Mouse (Mus musculus): ENCODE results near the gene Slc4a8. TPM values are rescaled to one million over a fixed set of nuclear protein-coding genes. Genes with fewer than 3 reads are reported as not detected.
"Not testable (repeated sequence)": the region's sequence is repeated elsewhere in the genome, so short reads cannot be mapped to it uniquely, and the experiment has no call there.

Slc4a8 gene
- total RNA-seq, 2 experiments from 2014 or later, result 0.83 to 2.1 TPM

DNA sequence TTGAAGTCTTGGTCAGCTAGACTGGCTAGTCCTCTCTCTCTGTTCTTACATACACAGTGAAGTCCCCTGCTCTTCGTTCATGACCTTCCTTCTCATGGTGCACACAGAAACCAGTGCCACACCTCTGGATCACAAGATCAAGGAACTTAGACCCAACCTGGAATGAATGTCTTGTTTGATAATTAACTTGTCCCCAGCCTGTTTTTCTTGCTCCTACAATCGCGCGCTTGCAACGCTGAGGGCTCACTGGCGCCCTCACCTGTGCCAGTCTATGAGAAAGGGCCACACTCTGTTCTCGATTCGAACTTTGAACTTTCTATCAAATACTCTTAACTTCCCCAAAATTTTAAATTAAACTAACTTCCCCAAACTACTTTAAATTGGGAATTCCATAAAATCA, 60.3 kb downstream of the Slc4a8 start:
- ATAC-seq (replicated peaks; ENCODE audit: low FRiP score, poor library complexity, severe bottlenecking), result no peak

DNA sequence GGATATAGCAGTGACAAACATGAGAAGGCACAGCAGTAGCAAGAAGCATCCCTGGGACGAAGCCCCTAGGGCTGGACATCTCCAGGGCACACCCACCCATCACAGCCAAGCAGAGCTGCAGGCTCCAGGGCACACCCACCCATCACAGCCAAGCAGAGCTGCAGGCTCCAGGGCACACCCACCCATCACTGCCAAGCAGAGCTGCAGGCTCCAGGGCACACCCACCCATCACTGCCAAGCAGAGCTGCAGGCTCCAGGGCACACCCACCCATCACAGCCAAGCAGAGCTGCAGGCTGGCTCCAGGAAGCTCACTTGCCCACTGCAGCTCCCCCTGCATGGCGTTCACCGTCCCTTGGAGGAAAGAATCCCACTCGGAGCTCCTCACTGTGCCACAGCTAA, 60.8 kb downstream of the Slc4a8 start:
- not testable (repeated sequence) for ATAC-seq (replicated peaks; ENCODE audit: low FRiP score, poor library complexity, severe bottlenecking)

DNA sequence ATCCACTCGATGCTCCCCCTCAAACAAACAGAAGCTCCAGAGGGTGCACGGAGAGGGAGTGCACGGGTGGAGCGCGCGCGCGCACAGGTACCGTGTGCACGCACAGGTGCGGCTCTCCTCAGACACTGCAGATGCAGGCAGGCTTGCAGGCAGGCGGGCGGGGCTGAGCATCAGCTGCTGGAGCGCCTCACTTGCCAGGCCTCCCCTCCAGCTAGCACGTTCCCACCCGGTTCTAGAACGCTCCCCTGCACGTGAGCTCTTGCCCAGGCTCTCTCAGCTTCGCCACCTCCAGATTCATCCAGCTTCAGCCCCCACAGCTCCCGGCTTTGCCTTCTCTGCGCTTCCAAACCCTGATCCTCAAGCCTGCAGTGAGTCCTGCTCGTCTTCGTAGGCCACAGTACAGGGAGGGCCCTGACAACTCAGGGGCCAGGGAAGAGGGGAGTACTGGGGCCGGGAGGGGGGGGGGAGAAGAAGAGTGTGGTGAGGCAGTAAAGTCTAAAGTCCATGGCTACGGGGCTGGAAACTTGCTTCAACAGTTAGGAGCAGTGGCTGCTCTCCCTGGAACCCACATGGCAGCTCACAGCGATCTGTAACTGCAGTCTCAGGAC, 63.8 kb downstream of the Slc4a8 start:
- ATAC-seq (replicated peaks; ENCODE audit: low FRiP score, poor library complexity, severe bottlenecking), result no peak

DNA sequence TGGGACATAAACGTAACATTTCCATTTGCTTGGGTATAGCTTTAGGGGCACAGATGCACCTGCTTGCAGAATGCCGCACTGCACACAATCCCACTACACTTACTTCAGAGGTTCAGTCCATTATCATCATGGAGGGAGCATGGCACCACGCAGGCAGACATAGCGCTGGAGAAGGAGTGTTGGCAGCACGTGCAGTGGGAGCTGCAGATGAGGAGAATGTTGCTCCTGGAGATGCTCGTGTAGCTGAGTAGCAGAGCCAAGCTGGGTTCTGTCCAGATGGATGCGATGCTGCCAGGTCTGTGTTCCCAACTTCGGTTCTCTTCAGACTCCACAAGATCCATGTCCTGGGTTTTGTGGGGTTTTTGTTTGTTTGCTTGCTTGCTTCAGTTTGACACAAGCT, 64.5 kb downstream of the Slc4a8 start:
- no peak for ATAC-seq (replicated peaks; ENCODE audit: low FRiP score, poor library complexity, severe bottlenecking)

DNA sequence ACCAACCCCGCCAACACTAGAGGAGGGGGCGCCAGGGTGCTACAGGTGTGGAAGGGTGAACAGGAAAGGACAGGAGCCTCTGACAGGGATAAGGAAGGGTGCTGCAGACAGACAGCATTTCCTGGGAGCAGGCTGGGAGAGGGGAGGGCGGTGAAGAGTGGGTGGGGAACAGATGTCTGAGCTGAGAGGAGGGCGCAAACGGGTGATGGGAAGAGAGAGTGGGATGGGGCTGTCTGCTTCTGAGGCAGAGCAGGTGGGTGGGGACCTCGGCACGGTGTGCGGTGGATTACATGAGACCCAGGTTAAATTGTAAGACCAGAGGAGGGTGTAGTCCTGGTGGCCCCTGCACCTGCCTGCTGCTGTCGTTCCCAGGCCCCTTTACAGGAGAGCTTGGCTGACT, 68.2 kb downstream of the Slc4a8 start:
- ATAC-seq (replicated peaks; ENCODE audit: low FRiP score, poor library complexity, severe bottlenecking), result no peak

DNA sequence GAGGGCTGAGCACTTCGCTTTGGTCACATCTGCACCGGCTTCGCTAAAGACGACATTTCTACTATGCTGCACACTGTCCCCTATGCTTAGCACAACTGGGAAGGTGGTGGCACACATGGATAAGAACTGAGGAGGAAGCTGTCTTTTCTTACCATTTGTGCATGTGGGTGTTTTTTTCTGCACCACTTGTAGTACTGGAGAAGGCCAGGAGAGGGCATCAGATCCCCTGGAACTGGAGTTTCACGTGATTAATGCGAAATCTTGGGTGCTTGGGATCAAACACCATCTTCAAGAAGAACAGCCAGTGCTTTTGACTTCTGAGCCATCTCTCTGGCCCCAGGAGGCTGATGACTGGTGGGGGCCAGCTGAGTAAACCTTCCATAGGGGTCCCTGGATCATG, 69.1 kb downstream of the Slc4a8 start:
- ATAC-seq (replicated peaks; ENCODE audit: low FRiP score, poor library complexity, severe bottlenecking), result no peak

DNA sequence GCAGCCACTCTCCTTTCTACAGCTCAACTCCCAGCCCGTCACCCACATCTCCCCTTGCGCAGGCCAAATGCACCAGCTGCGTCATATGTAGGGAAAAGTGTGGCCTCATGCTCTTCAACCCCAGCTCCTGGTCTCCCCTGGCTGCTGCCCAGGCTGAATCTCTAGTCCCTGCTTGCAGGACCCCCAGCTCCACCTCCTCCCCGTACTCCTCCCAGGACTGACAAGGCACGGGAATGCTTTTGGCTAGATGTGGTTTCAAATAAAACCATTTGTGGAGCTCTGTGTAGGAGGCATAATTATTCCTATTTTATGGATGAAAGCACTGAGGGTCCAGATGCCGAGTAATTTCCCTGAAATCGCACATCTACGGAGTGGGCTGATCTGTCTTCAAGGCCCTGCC, 70.6 kb downstream of the Slc4a8 start:
- no peak for ATAC-seq (replicated peaks; ENCODE audit: low FRiP score, poor library complexity, severe bottlenecking)

DNA sequence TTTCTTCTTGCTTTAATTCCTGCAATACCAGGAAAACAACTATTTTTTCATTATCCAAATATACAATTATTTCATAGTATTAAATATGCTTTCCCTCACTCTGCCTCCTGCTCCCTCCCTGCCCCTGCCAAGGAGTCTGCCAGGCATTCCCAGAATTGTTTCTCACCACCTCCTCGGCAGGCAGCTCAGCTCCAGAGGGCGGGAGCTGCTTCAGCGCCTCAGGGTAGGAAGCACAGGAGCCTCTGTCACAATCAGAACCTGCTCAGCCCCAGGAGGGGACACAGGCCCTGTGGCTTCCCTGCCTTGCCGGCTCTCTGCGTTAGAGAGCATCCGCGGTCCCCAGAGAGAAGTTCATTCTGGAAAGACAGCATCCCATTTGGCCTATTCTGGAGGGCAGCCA, 71.2 kb downstream of the Slc4a8 start:
- ATAC-seq (replicated peaks; ENCODE audit: low FRiP score, poor library complexity, severe bottlenecking), result no peak

DNA sequence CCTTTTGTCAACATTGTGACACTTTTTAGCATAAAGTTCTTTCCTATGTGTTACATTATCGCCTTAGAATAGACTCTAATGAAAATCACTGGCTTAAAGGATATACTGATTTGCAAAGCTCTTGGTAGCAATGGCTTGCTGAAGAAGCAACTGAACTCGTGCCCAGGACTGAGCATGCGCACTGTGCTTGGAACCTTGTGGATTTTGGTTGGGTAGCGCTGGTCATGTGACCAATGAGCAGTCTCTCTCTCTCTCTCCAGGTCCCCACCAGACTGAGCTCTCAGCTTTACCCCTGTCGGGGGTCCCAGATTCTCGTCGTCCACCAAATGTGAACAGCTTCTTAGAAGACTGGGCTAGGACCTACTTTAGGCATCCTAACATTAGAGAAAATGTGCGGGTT, 75.2 kb downstream of the Slc4a8 start:
- ATAC-seq (replicated peaks; ENCODE audit: low FRiP score, poor library complexity, severe bottlenecking), result no peak

DNA sequence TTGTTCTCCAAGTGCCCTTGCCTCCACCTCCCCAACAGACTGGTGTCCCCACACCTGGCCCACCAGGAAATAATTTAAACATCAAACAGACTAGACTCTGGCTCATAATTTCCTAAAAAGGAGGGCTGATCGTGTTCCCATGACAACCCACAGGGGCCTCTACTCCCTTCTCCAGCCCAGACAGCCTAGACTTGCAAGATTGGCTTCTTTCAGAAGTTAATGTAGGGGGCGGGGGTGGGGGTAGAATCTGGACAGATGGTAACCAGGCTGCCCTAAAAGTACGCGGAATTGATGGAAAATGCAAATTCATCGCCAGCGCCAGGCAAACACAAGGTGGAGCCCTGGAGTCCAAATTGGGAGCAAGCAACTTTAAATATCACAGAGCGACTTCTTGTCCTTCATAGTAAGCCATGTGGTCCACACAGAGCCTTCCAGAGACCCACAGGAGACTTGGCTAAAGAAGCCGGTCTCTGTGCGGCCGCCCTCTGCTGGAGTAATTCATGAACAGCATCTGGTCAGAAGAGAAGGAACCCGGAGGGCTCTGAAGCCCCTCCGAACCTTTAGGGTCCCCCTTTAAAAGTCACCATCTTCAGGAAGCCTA, 77.2 kb downstream of the Slc4a8 start:
- no peak for ATAC-seq (replicated peaks; ENCODE audit: low FRiP score, poor library complexity, severe bottlenecking)

DNA sequence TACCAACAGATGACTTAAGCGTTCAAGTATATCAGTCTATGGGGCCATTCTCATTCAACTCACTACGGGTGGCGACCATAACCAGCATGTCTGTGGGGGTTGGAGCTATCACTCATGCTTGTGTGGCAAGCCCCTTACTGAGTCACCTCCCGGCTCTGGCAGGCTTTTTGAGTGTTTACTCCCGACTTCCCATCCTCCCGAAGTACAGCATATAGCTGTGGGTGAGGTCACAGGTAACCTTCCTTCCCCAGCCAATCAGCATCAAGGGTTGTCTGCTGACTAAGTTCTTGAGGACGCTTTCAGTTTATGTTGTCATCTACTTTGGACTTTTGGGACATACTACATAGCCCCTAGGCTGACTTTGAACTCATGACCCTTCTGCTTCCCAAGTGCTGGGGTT, 82.8 kb downstream of the Slc4a8 start:
- ATAC-seq (replicated peaks; ENCODE audit: low FRiP score, poor library complexity, severe bottlenecking), result no peak

DNA sequence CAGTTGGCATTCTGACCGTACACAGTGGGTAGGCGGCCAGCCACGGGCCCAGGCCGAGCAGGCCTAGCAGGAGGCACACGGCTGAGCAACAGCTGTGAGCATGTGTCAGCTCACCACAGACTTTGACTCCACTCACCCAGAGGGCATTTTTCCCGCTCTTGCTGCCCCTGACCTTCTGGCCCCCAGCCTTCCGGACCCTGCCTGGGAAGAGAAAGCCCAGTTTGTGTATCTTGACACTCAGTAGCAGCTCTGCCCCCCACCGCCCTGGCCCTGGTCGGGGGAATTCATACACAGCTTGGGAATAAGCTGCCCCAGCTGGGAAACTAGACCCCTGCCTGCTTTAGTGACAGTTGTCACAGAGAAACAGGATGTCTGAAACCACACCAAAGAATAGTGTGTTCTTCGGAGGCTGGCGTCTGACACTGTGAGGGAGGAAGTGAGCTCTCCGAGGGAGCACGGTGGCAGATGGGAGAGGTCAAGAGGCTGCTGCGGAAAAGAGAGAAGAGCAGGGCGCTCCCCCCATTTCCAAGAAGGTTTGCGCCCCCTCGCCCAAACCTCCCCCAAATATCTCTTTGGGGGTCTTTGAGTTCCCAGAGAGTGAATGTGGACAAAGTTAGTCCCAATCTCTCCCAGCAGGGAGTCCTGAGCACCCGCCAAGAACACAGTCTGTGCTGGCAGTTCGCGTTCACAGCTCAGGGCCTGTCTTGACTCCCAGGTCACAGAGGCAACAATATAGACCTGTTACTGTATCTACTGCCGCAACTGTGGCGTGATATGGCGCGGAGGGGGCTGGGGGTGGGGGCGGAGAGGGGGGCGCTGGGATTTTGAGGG, 83.7 kb downstream of the Slc4a8 start:
- ATAC-seq (replicated peaks; ENCODE audit: low FRiP score, poor library complexity, severe bottlenecking), result no peak

DNA sequence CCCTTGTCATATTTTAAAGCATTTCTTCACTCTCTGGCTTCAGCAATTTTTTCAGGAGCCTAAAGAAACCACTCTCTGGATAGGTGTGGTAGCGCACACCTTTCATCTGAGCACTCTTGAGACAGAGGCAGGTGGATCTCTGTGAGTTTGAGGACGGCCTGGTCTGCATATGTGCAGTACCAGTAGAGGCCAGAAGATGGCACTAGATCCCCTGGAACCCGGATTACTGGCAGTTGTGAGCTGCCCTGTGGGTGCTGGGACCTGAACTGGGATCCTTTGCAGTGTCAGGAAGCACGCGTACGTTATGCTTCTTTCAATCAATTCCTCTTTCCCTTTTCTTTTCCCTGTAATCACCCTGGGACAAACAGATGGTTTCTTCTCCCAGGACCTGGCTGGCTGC, 85.6 kb downstream of the Slc4a8 start:
- no peak for ATAC-seq (replicated peaks; ENCODE audit: low FRiP score, poor library complexity, severe bottlenecking)

DNA sequence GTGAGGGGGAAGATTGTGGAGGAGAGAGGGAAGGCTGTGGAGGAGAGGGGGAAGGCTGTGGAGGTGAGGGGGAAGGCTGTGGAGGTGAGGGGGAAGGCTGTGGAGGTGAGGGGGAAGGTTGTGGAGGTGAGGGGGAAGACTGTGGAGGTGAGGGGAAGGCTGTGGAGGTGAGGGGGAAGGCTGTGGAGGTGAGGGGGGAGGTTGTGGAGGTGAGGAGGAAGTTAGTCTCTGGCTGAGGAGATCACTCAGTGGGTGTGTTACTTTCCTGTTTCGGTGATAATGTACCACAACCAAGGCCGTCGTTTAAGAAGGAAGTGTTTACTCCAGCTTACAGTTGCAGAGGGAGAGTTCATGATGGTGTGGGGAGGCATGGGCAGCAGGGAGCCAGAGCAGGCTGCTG, 96.0 kb downstream of the Slc4a8 start:
- no peak for ATAC-seq (replicated peaks; ENCODE audit: low FRiP score, poor library complexity, severe bottlenecking)

DNA sequence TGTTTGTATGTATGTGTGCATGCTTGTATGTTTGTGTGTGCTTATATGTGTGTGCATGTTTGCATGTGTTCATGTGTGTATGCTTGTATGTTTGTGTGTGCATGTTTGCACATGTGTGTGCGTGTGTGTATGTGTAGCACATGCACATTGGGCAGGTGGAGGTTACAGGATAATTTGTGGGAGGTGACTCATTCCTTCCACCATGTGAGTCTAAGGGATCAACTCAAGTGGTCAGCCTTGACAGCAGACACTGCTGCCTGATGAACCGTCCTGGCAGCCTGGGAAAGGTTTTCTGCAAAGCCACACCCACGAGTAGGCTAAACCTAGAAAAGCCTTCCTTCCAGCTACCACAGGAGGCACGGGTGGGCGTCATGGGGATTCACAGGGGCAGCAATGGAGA, 99.3 kb downstream of the Slc4a8 start:
- no peak for ATAC-seq (replicated peaks; ENCODE audit: low FRiP score, poor library complexity, severe bottlenecking)

DNA sequence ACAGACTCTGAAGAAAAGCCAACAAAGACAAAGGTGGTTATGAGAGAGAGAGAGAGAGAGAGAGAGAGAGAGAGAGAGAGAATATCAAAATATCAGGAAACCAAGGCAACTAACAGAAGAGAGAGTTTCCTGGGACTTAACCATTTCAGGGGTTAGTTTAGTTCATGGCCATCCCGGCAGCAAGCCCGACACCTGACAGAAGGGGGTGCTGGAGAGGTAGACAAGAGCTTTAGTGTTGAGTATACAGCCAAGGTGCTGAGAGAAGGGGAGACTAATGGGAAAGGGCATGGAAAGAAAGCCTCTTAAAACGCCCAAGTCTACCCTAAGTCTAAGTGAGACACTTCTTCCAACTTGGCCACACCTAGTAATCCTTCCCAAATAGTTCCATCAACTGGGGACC, 104.0 kb downstream of the Slc4a8 start:
- ATAC-seq (replicated peaks; ENCODE audit: low FRiP score, poor library complexity, severe bottlenecking), result no peak

DNA sequence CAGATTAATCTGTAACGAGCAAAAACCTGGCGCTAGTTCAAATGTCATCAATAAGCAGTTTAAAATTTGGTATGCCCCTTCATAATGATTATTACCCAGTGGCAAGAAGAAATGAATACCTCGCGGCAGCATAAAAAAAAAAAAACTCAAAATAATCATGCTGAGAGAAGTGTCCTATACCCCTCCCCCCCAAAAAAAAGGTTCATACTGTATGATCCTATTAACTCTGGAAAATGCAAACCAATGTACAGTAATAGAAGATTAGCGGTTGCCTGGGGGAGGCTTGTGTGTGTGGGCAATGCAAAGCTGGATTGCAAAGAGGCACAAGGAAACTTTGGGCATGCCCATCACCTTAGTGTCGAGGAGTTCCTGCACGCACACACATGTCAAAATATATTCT, 108.0 kb downstream of the Slc4a8 start, which contains the start of gene Scn8a:
Gene Scn8a (plus strand): TSS at position 301 of the 400 bp plus-strand sequence.
- ATAC-seq (replicated peaks; ENCODE audit: low FRiP score, poor library complexity, severe bottlenecking), result no peak

DNA sequence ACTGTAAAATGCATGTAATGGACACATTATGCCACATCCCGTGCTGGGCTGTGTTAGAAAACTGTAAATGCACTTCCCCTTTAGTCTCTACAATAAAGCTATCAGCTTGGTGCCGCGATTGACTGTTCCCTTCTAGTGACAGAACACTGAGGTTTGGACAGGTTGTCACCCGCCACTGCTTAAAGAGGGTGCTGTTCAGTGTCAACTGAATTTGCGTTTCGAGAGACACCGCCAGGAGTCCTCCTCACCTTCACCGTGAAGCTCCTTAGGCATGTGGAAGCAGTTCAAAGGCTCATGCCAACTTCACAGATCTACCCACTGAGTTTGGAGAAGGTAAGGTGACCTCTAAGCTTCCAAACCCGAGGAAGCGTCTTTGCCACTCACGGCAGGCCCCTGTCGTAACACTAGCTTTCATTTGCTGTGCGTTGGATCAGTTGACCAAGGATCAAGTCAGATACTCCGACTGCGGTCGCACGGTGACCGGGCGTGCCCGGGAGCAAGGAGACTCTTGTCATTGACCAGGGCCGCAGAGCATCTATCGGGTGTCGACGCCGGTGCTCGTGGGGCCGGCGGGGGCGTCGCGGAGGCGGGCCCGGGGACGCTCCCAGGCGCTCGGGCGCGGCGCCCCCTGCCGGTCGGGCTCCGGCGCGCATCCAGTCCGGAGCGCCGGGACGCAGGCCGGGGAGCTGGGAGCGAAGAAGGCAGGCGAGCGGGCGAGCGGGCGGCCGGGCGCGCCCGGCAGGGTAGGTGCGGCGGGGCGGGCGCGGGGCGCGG, 108.6 kb downstream of the Slc4a8 start:
- ATAC-seq (replicated peaks; ENCODE audit: low FRiP score, poor library complexity, severe bottlenecking), result no peak

DNA sequence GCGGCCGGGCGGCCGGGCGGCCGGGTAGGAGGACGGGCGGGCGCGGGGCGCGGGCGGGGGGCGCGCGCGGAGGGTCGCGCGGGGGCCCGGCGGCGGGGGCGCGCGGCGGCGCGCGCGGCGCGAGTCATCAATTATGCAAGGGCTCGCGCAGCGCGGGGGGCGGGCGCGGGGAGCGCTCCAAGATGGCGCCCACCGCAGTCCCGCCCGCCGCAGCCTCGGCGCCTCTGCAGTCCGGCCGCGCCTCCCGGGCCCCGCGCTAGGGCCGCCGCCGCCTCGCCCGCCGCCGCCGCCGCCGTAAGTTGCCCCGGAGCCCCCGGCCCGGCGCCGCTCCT, 109.2 kb downstream of the Slc4a8 start:
- no peak for ATAC-seq (replicated peaks; ENCODE audit: low FRiP score, poor library complexity, severe bottlenecking)

DNA sequence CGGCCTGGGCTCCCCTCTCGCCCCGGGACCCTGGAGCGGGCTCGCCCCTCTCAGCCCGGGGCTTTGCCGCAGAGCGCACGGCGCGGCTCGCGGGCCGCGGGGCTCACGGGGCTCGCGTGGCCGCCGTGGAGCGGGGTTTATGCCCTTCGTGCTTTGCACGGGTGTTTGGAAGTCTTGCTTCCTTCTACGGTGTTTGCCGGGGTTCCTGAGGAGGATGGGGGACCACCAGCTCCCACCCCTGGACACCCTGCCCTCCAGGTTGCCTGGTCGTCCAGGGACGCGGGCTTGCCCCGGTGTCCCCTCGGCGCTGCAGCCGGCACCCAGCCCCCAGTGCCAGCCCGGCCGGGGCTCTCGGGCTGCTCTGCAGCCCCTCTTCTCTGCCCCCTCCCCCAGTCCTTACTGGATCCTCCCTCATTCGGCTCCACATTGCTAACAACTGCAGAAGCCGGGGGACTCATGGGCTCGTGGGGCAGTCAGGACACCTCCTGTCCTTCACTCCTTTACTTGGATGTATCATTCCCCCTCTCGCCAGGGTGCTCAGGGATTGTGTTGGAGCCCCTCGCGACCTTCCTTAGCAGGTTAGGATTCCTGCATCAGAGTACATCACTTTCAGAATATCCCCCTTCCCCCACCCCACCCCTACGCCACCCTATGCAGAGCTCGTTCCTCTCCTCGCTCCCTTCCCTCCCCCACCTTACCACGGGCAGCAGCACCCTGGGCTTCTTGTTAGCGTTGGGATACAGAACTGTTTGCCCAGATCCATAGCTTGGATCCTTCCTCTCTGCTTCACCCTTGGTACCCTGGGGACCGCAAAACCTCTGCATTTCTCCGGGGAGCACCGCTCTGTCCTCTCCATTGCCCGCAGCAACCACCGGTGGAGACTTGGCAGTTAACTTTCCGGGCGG, 109.8 kb downstream of the Slc4a8 start:
- no peak for ATAC-seq (replicated peaks; ENCODE audit: low FRiP score, poor library complexity, severe bottlenecking)

Data from erythroid progenitor cell, adult 5-6 weeks (primary cell).